Mouse (Mus musculus) left cerebral cortex, adult 11 months (tissue): ENCODE data around the gene Gm20605.

ENCODE experiments used
- DNase-seq: peaks from one replicate; pipeline ENCODE4 v3.0.0; 2022; ENCODE audit warnings: low spot score

Gene Gm20605

DNA sequence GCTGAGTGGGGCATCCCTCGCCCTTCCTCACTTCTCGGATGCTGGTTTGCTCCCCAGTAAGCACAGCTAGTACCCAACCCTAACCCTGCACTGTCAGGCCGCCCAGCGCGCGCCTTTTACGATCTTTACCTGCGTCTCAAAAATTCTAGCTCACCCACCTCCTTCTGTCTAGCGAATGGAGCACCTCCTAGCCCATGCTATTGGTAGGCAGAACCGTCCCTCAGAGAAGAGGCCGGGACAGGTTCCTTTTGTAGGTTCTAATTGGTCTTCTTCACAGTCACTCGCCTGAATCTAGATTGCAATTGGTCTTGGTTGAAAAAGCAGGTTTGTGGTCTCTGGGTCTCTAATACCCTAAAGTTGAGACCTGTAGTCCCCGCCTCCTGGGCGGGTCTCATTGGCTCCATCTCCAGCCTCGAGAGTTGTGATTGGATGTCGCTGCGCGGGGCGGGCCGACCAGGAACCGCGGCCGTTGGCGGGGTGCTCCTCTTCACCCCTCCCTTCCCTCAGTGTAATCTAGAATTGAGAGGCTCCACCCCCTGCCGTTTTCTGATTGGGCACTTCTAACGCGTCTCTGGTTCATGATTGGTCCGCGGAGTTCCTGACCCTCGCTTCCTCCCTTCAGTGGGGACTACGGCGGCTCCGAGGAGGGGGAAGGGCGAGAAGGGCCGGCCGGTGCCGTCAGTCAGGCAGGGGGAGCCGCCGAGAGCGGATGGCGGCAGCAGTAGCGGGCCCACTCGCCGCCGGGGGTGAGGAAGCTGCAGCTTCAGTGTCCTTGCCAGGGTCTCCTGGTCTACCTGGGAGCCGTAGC lies at the start of gene Gm20605, which contains the start of the genes Fbxo24 and Lrch4:
Gene Gm20605 (plus strand): TSS at position 678 of the 808 bp plus-strand sequence.
Gene Fbxo24 (minus strand): TSS at position 505 of the 808 bp plus-strand sequence.
Gene Lrch4 (plus strand): TSS at position 624 of the 808 bp plus-strand sequence.
- DNase-seq, result peak; percentile 100

DNA sequence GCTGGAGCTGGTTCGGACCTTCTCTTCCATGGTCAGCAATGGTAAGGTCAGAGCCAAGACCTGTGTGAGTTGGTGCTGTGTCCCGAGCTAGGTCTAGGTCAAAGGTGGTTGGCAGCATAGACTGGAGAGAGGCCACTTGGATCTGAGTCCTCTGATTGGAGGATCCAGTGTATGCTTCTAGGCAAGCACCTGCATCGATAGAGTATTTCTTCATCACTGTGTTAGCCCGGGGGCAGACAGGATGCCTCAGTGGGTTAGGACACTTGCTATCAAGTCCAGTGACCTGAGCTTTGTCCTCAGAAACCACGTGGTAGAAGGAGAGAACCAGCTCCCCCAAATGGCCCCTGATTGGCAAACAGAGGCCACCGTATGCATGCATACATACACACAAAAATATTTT lies 48.7 kb upstream of the Gm20605 start:
- no peak for DNase-seq

DNA sequence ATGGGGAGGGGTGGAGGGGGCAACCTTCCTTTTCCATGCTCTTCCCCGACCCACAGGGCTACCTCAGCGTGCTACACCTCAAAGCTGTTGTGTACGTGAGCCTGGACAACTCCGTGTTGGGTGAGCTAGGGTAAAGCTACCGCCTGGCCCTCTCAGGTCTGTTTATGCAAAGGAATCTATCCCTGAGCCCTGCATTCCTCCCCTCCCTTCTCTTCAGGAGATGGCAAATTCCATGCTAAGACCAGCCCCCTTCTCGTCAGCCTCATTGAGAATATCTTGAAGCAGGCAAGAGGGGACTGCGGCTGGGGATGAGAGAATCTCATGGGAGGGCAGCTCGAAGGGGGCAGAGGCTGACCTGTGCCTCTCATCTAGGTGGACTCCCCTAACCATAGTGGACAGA lies 46.3 kb upstream of the Gm20605 start:
- no peak for DNase-seq

- DNase-seq, result no peak
These were observed 45.3 kb upstream of the Gm20605 start for GRCm38 (mm10) chr5:137583670-137584169.

- DNase-seq, result no peak
These were observed 44.0 kb upstream of the Gm20605 start for GRCm38 (mm10) chr5:137584976-137585375.

- DNase-seq, result no peak
These were observed 38.5 kb upstream of the Gm20605 start for GRCm38 (mm10) chr5:137590507-137590906.

DNA sequence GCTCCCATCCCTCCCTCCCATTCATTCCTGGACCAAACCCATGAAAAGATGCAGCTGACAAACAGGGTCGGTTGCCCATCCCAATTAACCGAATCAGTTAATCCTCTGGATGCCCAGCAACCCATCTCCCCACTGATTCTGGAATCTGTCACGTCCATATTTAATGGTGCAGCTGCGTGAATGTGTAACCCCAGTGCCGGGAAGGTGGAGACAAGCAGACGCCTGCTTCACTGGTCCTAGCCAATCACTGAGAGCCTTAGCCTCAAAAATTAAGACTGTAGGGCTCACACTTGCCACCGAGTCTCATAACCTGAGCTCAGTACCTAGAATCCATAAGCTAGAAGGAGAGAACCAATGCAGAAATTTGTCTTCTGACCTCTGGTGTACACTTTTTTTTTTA lies 33.1 kb upstream of the Gm20605 start:
- DNase-seq, result no peak

GRCm38 (mm10) chr5:137596601-137597261 lies 32.2 kb upstream of the Gm20605 start:
- no peak for DNase-seq

- no peak for DNase-seq
These were observed 31.4 kb upstream of the Gm20605 start for GRCm38 (mm10) chr5:137597625-137598024.

- DNase-seq, result no peak
These were observed 30.7 kb upstream of the Gm20605 start for GRCm38 (mm10) chr5:137598100-137598826.

- DNase-seq, result no peak
These were observed 29.4 kb upstream of the Gm20605 start for GRCm38 (mm10) chr5:137599600-137599999.

GRCm38 (mm10) chr5:137600281-137600618 lies 28.7 kb upstream of the Gm20605 start:
- DNase-seq, result no peak

- peak; percentile 93 for DNase-seq
These were observed 28.2 kb upstream of the Gm20605 start, which contains the start of gene Mospd3 for GRCm38 (mm10) chr5:137600619-137601364. Mospd3 (minus strand) TSS chr5:137601058.

DNA sequence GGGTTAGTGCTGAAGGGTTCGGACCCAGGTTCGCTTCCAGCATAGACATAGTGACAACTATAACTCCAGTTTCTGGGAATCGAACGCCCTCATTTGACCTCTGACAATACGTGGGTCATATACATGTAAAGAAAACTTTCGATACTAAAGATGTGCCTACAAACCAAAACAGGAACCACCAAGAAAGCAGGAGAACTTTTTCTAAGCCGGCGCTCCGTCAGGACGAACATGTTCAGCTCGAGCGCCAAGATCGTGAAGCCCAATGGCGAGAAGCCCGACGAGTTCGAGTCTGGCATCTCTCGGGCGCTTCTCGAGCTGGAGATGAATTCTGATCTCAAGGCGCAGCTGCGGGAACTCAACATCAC lies 27.6 kb upstream of the Gm20605 start:
- no peak for DNase-seq

- DNase-seq, result no peak
These were observed 20.9 kb upstream of the Gm20605 start for GRCm38 (mm10) chr5:137607860-137608653.

DNA sequence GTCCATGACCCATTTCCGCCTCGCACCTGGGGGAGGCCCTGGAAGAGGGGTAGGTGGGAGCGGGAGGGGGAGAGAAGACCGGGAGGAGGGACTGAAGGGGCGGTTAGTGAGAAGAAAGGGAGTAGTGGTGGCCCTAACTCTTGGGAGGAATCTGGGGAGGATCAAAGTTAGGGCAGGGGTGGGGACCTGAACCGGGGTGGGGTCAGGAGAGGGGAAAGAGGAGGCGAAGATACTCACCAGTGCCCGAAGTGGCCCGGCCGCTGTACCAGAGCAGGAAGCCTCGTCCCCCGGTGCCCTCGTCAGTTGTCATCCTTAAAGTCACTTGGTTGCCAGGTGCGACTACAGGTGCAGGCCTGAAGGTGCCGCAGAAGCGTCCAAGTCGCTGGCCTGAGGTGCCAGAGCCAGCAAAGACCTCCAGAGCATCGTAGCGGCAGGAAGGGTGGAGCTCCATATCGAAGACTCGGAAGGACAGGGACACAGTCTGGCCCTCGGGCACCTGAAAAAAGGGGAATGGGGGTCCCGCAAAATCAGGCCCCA lies 20.3 kb upstream of the Gm20605 start:
- DNase-seq, result no peak

DNA sequence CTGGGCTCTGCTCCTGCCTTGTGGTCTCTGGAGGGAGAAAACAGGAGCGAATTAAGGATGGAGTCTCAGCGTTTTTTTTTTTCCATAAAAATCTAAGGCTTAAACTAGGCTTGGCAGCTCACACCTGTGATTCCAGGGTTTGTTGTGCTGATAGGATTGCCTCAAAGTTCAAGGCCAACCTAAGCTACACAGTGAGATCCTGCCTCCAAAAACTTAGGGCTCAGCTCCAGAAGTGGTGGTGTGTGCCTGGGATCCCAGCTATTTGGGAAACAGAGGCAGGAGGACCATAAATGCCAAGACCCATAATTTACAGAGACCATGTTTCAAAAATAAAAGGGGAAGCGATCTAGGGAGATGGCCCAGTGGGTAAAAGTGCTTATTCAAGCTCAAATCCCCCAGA lies 19.7 kb upstream of the Gm20605 start:
- no peak for DNase-seq

GRCm38 (mm10) chr5:137610056-137610455 lies 18.9 kb upstream of the Gm20605 start:
- no peak for DNase-seq

DNA sequence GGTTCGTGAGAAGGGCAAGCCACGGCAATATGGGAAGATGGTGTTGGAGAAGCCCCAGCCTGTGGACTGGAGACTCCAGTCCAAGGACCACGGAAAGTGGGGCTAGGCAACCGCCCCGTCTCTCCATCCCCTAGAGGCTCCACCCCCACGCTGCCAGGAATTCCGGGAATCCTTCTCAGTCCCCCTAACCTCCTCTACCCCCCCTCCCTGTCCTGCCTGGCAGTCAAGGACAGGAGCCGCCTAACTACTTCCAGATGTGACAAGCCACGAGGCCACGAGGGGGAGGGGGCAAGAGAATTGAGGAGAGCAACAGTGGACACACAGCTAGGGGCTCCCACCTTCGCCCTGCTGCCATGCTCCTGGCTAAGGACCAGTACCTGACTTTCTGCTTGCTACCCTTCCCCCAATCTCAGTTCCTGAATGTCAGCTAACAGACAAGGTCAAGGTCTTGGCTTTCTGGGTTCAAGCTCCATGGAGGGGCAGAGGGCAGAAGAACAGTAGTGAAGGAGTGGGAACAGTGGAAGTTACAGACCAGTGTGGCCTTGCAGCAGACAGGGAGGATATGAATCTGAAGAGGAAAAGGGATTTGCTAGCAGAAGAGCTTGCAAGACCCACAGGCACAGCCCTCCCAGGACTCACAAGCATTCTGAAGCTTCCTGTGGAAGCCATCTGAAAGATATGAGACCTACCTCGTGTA lies 18.3 kb upstream of the Gm20605 start:
- DNase-seq, result no peak

GRCm38 (mm10) chr5:137611245-137611602 lies 17.8 kb upstream of the Gm20605 start:
- DNase-seq, result no peak
